Mouse (Mus musculus) MEL (cell line): Measurements from ENCODE around the gene Mns1. TPM values are rescaled to one million over a fixed set of nuclear protein-coding genes. Genes with fewer than 3 reads are reported as not detected.

Experiments
- DNase-seq: peaks from one replicate; pipeline ENCODE4 v3.0.0; 2011; ENCODE audit warnings: low read depth, low spot score
- H3K27ac ChIP-seq: 2 replicates; pipeline ENCODE4 v1.5.1; 2012; ENCODE audit warnings: low read depth, mild to moderate bottlenecking, control low read depth, low read length, moderate library complexity; ENCODE audit not compliant: control insufficient read depth
- H3K27me3 ChIP-seq, 2 experiments: fragments of 150-350 bp in 1 of 2; sonication (generic) in 1 of 2; 2 replicates each; pipeline ENCODE4 v1.6.1; 2012; ENCODE audit warnings: low read length in 2 of 2, mild to moderate bottlenecking in 2 of 2, improper control_type of control experiment in 1 of 2, moderate library complexity in 1 of 2; ENCODE audit not compliant: insufficient read depth in 2 of 2, control insufficient read depth in 1 of 2
- H3K36me3 ChIP-seq, 2 experiments: 2 replicates each; pipeline ENCODE4 v1.6.1; 2012 to 2014; ENCODE audit warnings: low read length in 2 of 2, improper control_type of control experiment in 1 of 2, inconsistent platforms in 1 of 2, mild to moderate bottlenecking in 1 of 2; ENCODE audit not compliant: insufficient read depth in 2 of 2, control insufficient read depth in 1 of 2
- H3K4me1 ChIP-seq, 2 experiments: fragments of 150-350 bp in 1 of 2; sonication (generic) in 1 of 2; 2 replicates each; pipeline ENCODE4 v1.6.1; 2012; ENCODE audit warnings: low read length in 2 of 2, improper control_type of control experiment in 1 of 2, mild to moderate bottlenecking in 1 of 2; ENCODE audit not compliant: insufficient read depth in 2 of 2, control insufficient read depth in 1 of 2
- H3K4me3 ChIP-seq, 2 experiments: fragments of 150-350 bp in 1 of 2; sonication (generic) in 1 of 2; 2 replicates each; pipeline ENCODE4 v1.5.1; 2012; ENCODE audit warnings: low read depth in 2 of 2, low read length in 2 of 2, mild to moderate bottlenecking in 2 of 2, moderate library complexity in 2 of 2, control low read depth in 1 of 2, improper control_type of control experiment in 1 of 2; ENCODE audit not compliant: control insufficient read depth in 1 of 2, insufficient read depth in 1 of 2
- H3K79me2 ChIP-seq: 2 replicates; pipeline ENCODE4 v1.6.1; 2012; ENCODE audit warnings: mild to moderate bottlenecking, low read length, moderate library complexity; ENCODE audit not compliant: control insufficient read depth, poor library complexity, insufficient read depth
- H3K9ac ChIP-seq: 2 replicates; pipeline ENCODE4 v1.6.1; 2012; ENCODE audit warnings: low read depth, mild to moderate bottlenecking, control low read depth, low read length, moderate library complexity; ENCODE audit not compliant: control insufficient read depth, poor library complexity, severe bottlenecking
- H3K9me3 ChIP-seq: fragments of 150-350 bp; sonication (generic); replicated peaks from 2 replicates; pipeline ENCODE4 v1.6.1; 2012; ENCODE audit warnings: mild to moderate bottlenecking, low read length, improper control_type of control experiment, moderate library complexity; ENCODE audit not compliant: insufficient read depth
- BHLHE40 ChIP-seq: IDR thresholded peaks from 2 replicates; pipeline ENCODE4 v1.6.1; 2012; ENCODE audit warnings: low read depth, mild to moderate bottlenecking, inconsistent platforms, low read length, improper control_type of control experiment, borderline replicate concordance
- CHD1 ChIP-seq: IDR thresholded peaks from 2 replicates; pipeline ENCODE4 v1.6.1; 2012; ENCODE audit warnings: low read depth, mild to moderate bottlenecking, inconsistent platforms, low read length, improper control_type of control experiment
- CHD2 ChIP-seq: IDR thresholded peaks from 2 replicates; pipeline ENCODE4 v1.6.1; 2011; ENCODE audit warnings: low read length, improper control_type of control experiment
- CTCF ChIP-seq, 3 experiments: IDR thresholded peaks in 2 of 3; conservative IDR thresholded peaks in 1 of 3; 2 replicates each; pipeline ENCODE4 v1.5.1; 2011 to 2012; ENCODE audit warnings: low read length in 3 of 3, low read depth in 2 of 3, mild to moderate bottlenecking in 2 of 3, improper control_type of control experiment in 1 of 3, inconsistent platforms in 1 of 3, mixed read lengths in 1 of 3, moderate library complexity in 1 of 3; ENCODE audit not compliant: control insufficient read depth in 1 of 3, insufficient read depth in 1 of 3, poor library complexity in 1 of 3, severe bottlenecking in 1 of 3
- ELF1 ChIP-seq: IDR thresholded peaks from 2 replicates; pipeline ENCODE4 v1.6.1; 2014; ENCODE audit warnings: low read depth, mild to moderate bottlenecking, inconsistent platforms, low read length, improper control_type of control experiment, moderate library complexity
- EP300 ChIP-seq, 2 experiments: IDR thresholded peaks; 2 replicates each; pipeline ENCODE4 v1.6.1; 2011; ENCODE audit warnings: improper control_type of control experiment in 2 of 2, low read length in 2 of 2, low read depth in 1 of 2, mild to moderate bottlenecking in 1 of 2
- GATA1 ChIP-seq: IDR thresholded peaks from 2 replicates; pipeline ENCODE4 v1.6.1; 2011; ENCODE audit warnings: low read depth, low read length, improper control_type of control experiment
- JUND ChIP-seq: IDR thresholded peaks from 2 replicates; pipeline ENCODE4 v1.6.1; 2011; ENCODE audit warnings: low read depth, mild to moderate bottlenecking, improper control_type of control experiment, low read length
- MAZ ChIP-seq: IDR thresholded peaks from 2 replicates; pipeline ENCODE4 v1.6.1; 2012; ENCODE audit warnings: low read depth, mild to moderate bottlenecking, inconsistent platforms, low read length, improper control_type of control experiment
- MEF2A ChIP-seq: IDR thresholded peaks from 2 replicates; pipeline ENCODE4 v1.6.1; 2014; ENCODE audit warnings: low read depth, mild to moderate bottlenecking, inconsistent platforms, low read length, improper control_type of control experiment; ENCODE audit not compliant: poor library complexity, insufficient replicate concordance, severe bottlenecking; ENCODE audit errors: extremely low read depth
- MYB ChIP-seq: IDR thresholded peaks from 2 replicates; pipeline ENCODE4 v1.6.1; 2011; ENCODE audit warnings: mild to moderate bottlenecking, low read depth, low read length, improper control_type of control experiment
- NELFE ChIP-seq: IDR thresholded peaks from 2 replicates; pipeline ENCODE4 v1.6.1; 2011; ENCODE audit warnings: low read depth, low read length, improper control_type of control experiment
- NRF1 ChIP-seq: IDR thresholded peaks from 2 replicates; pipeline ENCODE4 v1.6.1; 2014; ENCODE audit warnings: low read depth, mild to moderate bottlenecking, inconsistent platforms, low read length, improper control_type of control experiment, moderate library complexity; ENCODE audit not compliant: poor library complexity, insufficient read depth, severe bottlenecking
- POLR2A ChIP-seq, 2 experiments: IDR thresholded peaks; 2 replicates each; pipeline ENCODE4 v1.6.1; 2011 to 2012; ENCODE audit warnings: low read length in 2 of 2, mild to moderate bottlenecking in 2 of 2, control low read depth in 1 of 2, improper control_type of control experiment in 1 of 2, low read depth in 1 of 2, moderate library complexity in 1 of 2; ENCODE audit not compliant: control insufficient read depth in 1 of 2, insufficient read depth in 1 of 2, poor library complexity in 1 of 2
- POLR2AphosphoS2 ChIP-seq: IDR thresholded peaks from 2 replicates; pipeline ENCODE4 v1.6.1; 2011; ENCODE audit warnings: low read length, improper control_type of control experiment
- POLR2AphosphoS5 ChIP-seq: IDR thresholded peaks from 2 replicates; pipeline ENCODE4 v1.6.1; 2012; ENCODE audit warnings: low read depth, borderline replicate concordance, mild to moderate bottlenecking, inconsistent platforms, low read length, moderate library complexity, mixed read lengths
- SIN3A ChIP-seq: IDR thresholded peaks from 2 replicates; pipeline ENCODE4 v1.6.1; 2012; ENCODE audit warnings: low read length, improper control_type of control experiment, inconsistent platforms
- TAL1 ChIP-seq: IDR thresholded peaks from 2 replicates; pipeline ENCODE4 v1.6.1; 2012; ENCODE audit warnings: mild to moderate bottlenecking, inconsistent platforms, low read length, moderate library complexity, mixed read lengths
- TCF12 ChIP-seq: IDR thresholded peaks from 2 replicates; pipeline ENCODE4 v1.6.1; 2014; ENCODE audit warnings: low read depth, mild to moderate bottlenecking, inconsistent platforms, low read length, improper control_type of control experiment, moderate library complexity
- USF1 ChIP-seq: IDR thresholded peaks from 2 replicates; pipeline ENCODE4 v1.6.1; 2014; ENCODE audit warnings: low read depth, mild to moderate bottlenecking, inconsistent platforms, low read length, improper control_type of control experiment, moderate library complexity
- USF2 ChIP-seq, 2 experiments: IDR thresholded peaks; 2 replicates each; pipeline ENCODE4 v1.6.1; 2011 to 2012; ENCODE audit warnings: improper control_type of control experiment in 2 of 2, low read length in 2 of 2, borderline replicate concordance in 1 of 2, inconsistent platforms in 1 of 2, low read depth in 1 of 2, mild to moderate bottlenecking in 1 of 2; ENCODE audit not compliant: insufficient read depth in 1 of 2
- ZMIZ1 ChIP-seq: IDR thresholded peaks from 2 replicates; pipeline ENCODE4 v1.6.1; 2012; ENCODE audit warnings: low read depth, mild to moderate bottlenecking, inconsistent platforms, low read length, improper control_type of control experiment, moderate library complexity
- polyA plus RNA-seq, 2 experiments: library from polyadenylated mRNA; stranded (reverse) in 1 of 2; unstranded in 1 of 2; fragments of >175 nt in 1 of 2; fragments of >200 nt in 1 of 2; gene quantifications; 2 replicates each; pipeline versions ENCODE4 v1.2.1 to v1.2.4; 2012; ENCODE audit warnings: low replicate concordance in 2 of 2, low read depth in 1 of 2; ENCODE audit not compliant: insufficient read length in 2 of 2, insufficient read depth in 1 of 2, missing spikeins in 1 of 2
- total RNA-seq: library from RNA; depleted of rRNA; stranded (reverse); fragments of 300-350 nt; gene quantifications from 2 replicates; pipeline ENCODE4 v1.2.3, GENCODE M21; 2012

Mns1 gene
- total and polyA plus RNA-seq, 3 experiments, result 54.0 to 54.8 TPM; not detected in 1

DNA sequence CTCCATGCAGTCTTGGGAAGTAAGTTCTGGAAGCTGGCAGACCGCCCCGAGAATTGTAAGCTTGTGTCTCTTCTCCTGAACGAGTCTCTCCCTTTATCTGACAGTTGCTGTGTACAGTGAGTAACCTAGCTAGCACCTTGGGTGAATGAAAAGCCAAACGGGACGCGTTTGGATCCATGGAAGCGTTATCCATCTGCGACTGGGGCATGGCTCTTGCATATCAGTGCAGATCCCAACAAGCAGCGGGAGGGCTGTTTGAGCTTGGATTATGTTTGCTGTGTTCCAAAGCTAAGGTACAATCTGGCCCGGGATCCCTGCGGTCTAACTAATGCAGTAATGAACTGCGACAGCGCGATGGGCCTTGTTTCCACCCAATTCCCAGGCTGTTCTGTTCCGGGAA lies 44.6 kb upstream of the Mns1 start:
- Histone ChIP-seq H3K4me1 (peaks cover 2 to 8% of the 10 kb centered on the region in 2 experiments; a peak in 2 of 4 replicates), H3K79me2 (no peaks in the 10 kb centered on the region), H3K9ac (no peak overlapping the region), H3K27me3 (no peaks in the 10 kb centered on the region), H3K9me3 (no peaks in the 10 kb centered on the region), H3K27ac (no peak overlapping the region), H3K36me3 (peaks cover 0 to 6% of the 10 kb centered on the region in 2 experiments; a peak in 2 of 4 replicates), H3K4me3 (no peak overlapping the region)
- no peak for DNase-seq
- TF ChIP-seq NELFE (no peak), POLR2AphosphoS5 (no peak), TAL1 (no peak), USF2 (IDR thresholded peaks at IDR 0.05; ENCODE audit: borderline replicate concordance in 1 of 2, insufficient read depth in 1 of 2, low read depth in 1 of 2, low read length in 2 of 2) (no peak), EP300 (IDR thresholded peaks at IDR 0.05; ENCODE audit: low read depth in 1 of 2, low read length in 2 of 2) (no peak), CTCF (IDR thresholded peaks at IDR 0.05 in 2 of 3, conservative IDR thresholded peaks at IDR 0.05 in 1 of 3; ENCODE audit: control insufficient read depth in 1 of 3, insufficient read depth in 1 of 3, low read depth in 2 of 3, low read length in 3 of 3, poor library complexity in 1 of 3, severe bottlenecking in 1 of 3) (no peak), SIN3A (no peak), GATA1 (no peak), BHLHE40 (no peak), MEF2A (no peak), CHD2 (no peak), TCF12 (no peak), ZMIZ1 (no peak), POLR2AphosphoS2 (no peak), POLR2A (IDR thresholded peaks at IDR 0.05; ENCODE audit: control insufficient read depth in 1 of 2, insufficient read depth in 1 of 2, low read depth in 1 of 2, low read length in 2 of 2, poor library complexity in 1 of 2) (no peak), CHD1 (no peak), MYB (no peak)

DNA sequence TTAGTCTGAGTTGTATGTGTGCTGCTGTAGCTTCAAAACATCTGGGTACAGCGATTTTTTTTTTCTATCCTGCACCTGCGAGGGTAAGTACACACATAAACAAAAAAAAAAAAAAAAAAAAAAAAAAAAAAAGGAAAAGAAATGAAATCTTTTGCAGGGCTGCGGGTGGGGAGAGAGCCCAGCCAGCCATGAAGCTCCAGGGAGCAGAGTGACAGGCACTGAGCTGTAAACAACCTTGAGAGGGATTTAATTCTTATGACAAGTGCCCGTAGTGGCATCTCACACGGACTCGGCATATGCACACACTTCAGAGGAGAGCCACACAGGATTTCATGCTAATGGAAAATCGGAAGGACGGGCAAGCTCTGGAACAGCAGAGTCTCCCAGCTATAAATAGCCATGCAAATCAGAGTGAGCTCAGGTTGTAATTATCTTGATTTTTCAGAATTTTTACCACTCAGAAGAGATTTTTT lies 43.9 kb upstream of the Mns1 start:
- Histone ChIP-seq H3K27ac (no peak overlapping the region), H3K36me3 (peaks cover 0 to 3% of the 10 kb centered on the region in 2 experiments; a peak in 2 of 4 replicates), H3K4me1 (peaks cover under 1 to 7% of the 10 kb centered on the region in 2 experiments; a peak in 2 of 4 replicates), H3K79me2 (no peaks in the 10 kb centered on the region), H3K9me3 (no peaks in the 10 kb centered on the region), H3K9ac (no peak overlapping the region), H3K4me3 (no peak overlapping the region), H3K27me3 (no peaks in the 10 kb centered on the region)
- DNase-seq, result no peak
- TF ChIP-seq CHD2, result no peak
- no peak for TF ChIP-seq NRF1
- no peak for TF ChIP-seq JUND
- no peak for TF ChIP-seq USF1
- TF ChIP-seq ELF1, result no peak
- TF ChIP-seq MAZ, result no peak
